Mouse (Mus musculus): ENCODE data around the gene Fbxl3.

The Fbxl3 gene

GRCm38 (mm10) chr14:103099238-103099933 lies at the start of gene Fbxl3:
Gene Fbxl3 (minus strand): TSS chr14:103099566.
- peak; percentile 82 for DNase-seq

- DNase-seq: peak; percentile 34
Measured at GRCm38 (mm10) chr14:103131991-103132390, 32.6 kb upstream of the Fbxl3 start.

GRCm38 (mm10) chr14:103125756-103126155 lies 26.4 kb upstream of the Fbxl3 start:
- DNase-seq: no peak

- DNase-seq: no peak
Measured at GRCm38 (mm10) chr14:103114994-103115670, 15.8 kb upstream of the Fbxl3 start.

- DNase-seq: no peak
Measured at GRCm38 (mm10) chr14:103112606-103113363, 13.4 kb upstream of the Fbxl3 start.

- DNase-seq: no peak
Measured at GRCm38 (mm10) chr14:103109971-103110370, 10.6 kb upstream of the Fbxl3 start.

- DNase-seq: no peak
Measured at GRCm38 (mm10) chr14:103106301-103106700, 6.9 kb upstream of the Fbxl3 start.

- DNase-seq: no peak
Measured at GRCm38 (mm10) chr14:103102731-103103335, 3.5 kb upstream of the Fbxl3 start.

GRCm38 (mm10) chr14:103102246-103102645 lies 2.9 kb upstream of the Fbxl3 start:
- DNase-seq: no peak

- DNase-seq: no peak
Measured at GRCm38 (mm10) chr14:103101171-103101570, 1.8 kb upstream of the Fbxl3 start.

- no peak for DNase-seq
Measured at GRCm38 (mm10) chr14:103100296-103100695, 930 bp upstream of the Fbxl3 start.

GRCm38 (mm10) chr14:103098587-103099235 lies 655 bp downstream of the Fbxl3 start:
- peak; percentile 79 for DNase-seq

GRCm38 (mm10) chr14:103098213-103098586 lies 1.2 kb downstream of the Fbxl3 start:
- DNase-seq: no peak

GRCm38 (mm10) chr14:103096621-103097020 lies 2.7 kb downstream of the Fbxl3 start:
- DNase-seq: no peak

- DNase-seq: no peak
Measured at GRCm38 (mm10) chr14:103095826-103096225, 3.5 kb downstream of the Fbxl3 start.

- no peak for DNase-seq
Measured at GRCm38 (mm10) chr14:103095036-103095435, 4.3 kb downstream of the Fbxl3 start.

GRCm38 (mm10) chr14:103093670-103094069 lies 5.7 kb downstream of the Fbxl3 start:
- no peak for DNase-seq

- no peak for DNase-seq
Measured at GRCm38 (mm10) chr14:103093236-103093635, 6.1 kb downstream of the Fbxl3 start.

- no peak for DNase-seq
Measured at GRCm38 (mm10) chr14:103088624-103089023, 10.7 kb downstream of the Fbxl3 start.

GRCm38 (mm10) chr14:103087846-103088245 lies 11.5 kb downstream of the Fbxl3 start:
- DNase-seq: no peak

GRCm38 (mm10) chr14:103086671-103087324 lies 12.6 kb downstream of the Fbxl3 start:
- DNase-seq: no peak

GRCm38 (mm10) chr14:103085840-103086533 lies 13.4 kb downstream of the Fbxl3 start:
- DNase-seq: no peak

All from right cerebral cortex, postnatal 4 days (tissue).